Mouse (Mus musculus): ENCODE results near the gene Slc5a8. TPM values are rescaled to one million over a fixed set of nuclear protein-coding genes. Genes with fewer than 3 reads are reported as not detected.

Gene Slc5a8
- 0.26 and 0.38 TPM in 2 replicates for polyA plus RNA-seq (2014; fragmentation: Nextera tagmentation; extraction: Ambion mirVana)

- no peaks in the 10 kb centered on the region for H3K36me3 ChIP-seq (ENCODE audit: control insufficient read depth, insufficient read depth, low read length)
- H3K9ac ChIP-seq (ENCODE audit: low read length): no peak within 1 kb of the TSS
- H3K4me1 ChIP-seq (replicated peaks; ENCODE audit: control insufficient read depth, insufficient read depth, low read length): no peaks in the 10 kb centered on the region
- H3K27ac ChIP-seq (ENCODE audit: low read depth): no peak within 1 kb of the TSS
- DNase-seq (ENCODE audit: low spot score) (peak; percentile 55), ATAC-seq (replicated peaks; ENCODE audit: low FRiP score, low TSS enrichment, low read depth) (no peak; the same call in 1 of the 2 replicates)
- 3% methylated on average over 31 of the region's 31 CpGs for WGBS
- peak within 1 kb of the TSS; percentile 23 for H3K4me3 ChIP-seq (ENCODE audit: low read depth, low read length)
- no peaks in the 10 kb centered on the region for H3K9me3 ChIP-seq (ENCODE audit: control insufficient read depth, low read length)
- peak within 1 kb of the TSS; percentile 45 for H3K4me2 ChIP-seq (ENCODE audit: low read length)
- H3K27me3 ChIP-seq (replicated peaks; ENCODE audit: control insufficient read depth, insufficient read depth, low read length): peaks cover 33% of the 10 kb centered on the region
These were observed at the start of gene Slc5a8 for GRCm38 (mm10) chr10:88885632-88886090. TSS of gene Slc5a8 (plus strand) at chr10:88885992.

- no peak overlapping the region for H3K4me2 ChIP-seq (ENCODE audit: low read length)
- no peaks in the 10 kb centered on the region for H3K4me1 ChIP-seq (replicated peaks; ENCODE audit: control insufficient read depth, insufficient read depth, low read length)
- H3K27ac ChIP-seq (ENCODE audit: low read depth): no peak overlapping the region
- no peaks in the 10 kb centered on the region for H3K9me3 ChIP-seq (ENCODE audit: control insufficient read depth, low read length)
- no peaks in the 10 kb centered on the region for H3K27me3 ChIP-seq (replicated peaks; ENCODE audit: control insufficient read depth, insufficient read depth, low read length)
- ATAC-seq (replicated peaks; ENCODE audit: low FRiP score, low TSS enrichment, low read depth) (no peak), DNase-seq (ENCODE audit: low spot score) (no peak)
- no peak overlapping the region for H3K4me3 ChIP-seq (ENCODE audit: low read depth, low read length)
- H3K9ac ChIP-seq (ENCODE audit: low read length): no peak overlapping the region
- H3K36me3 ChIP-seq (ENCODE audit: control insufficient read depth, insufficient read depth, low read length): no peaks in the 10 kb centered on the region
- WGBS: 64% methylated on average over 7 of the region's 7 CpGs
These were observed 36.8 kb upstream of the Slc5a8 start for GRCm38 (mm10) chr10:88848876-88849476.

GRCm38 (mm10) chr10:88849976-88850375, 35.8 kb upstream of the Slc5a8 start:
- Histone ChIP-seq H3K36me3 (ENCODE audit: control insufficient read depth, insufficient read depth, low read length) (no peaks in the 10 kb centered on the region), H3K9ac (ENCODE audit: low read length) (no peak overlapping the region), H3K27me3 (replicated peaks; ENCODE audit: control insufficient read depth, insufficient read depth, low read length) (no peaks in the 10 kb centered on the region), H3K27ac (ENCODE audit: low read depth) (no peak overlapping the region), H3K9me3 (ENCODE audit: control insufficient read depth, low read length) (no peaks in the 10 kb centered on the region), H3K4me3 (ENCODE audit: low read depth, low read length) (no peak overlapping the region), H3K4me1 (replicated peaks; ENCODE audit: control insufficient read depth, insufficient read depth, low read length) (no peaks in the 10 kb centered on the region), H3K4me2 (ENCODE audit: low read length) (no peak overlapping the region)
- no peak for ATAC-seq (replicated peaks; ENCODE audit: low FRiP score, low TSS enrichment, low read depth)
- WGBS: 87% methylated on average over 4 of the region's 4 CpGs
- DNase-seq (ENCODE audit: low spot score): no peak

GRCm38 (mm10) chr10:88853326-88853725, 32.5 kb upstream of the Slc5a8 start:
- no peak overlapping the region for H3K9ac ChIP-seq (ENCODE audit: low read length)
- DNase-seq (ENCODE audit: low spot score) (no peak), ATAC-seq (replicated peaks; ENCODE audit: low FRiP score, low TSS enrichment, low read depth) (no peak)
- no peaks in the 10 kb centered on the region for H3K9me3 ChIP-seq (ENCODE audit: control insufficient read depth, low read length)
- no peaks in the 10 kb centered on the region for H3K36me3 ChIP-seq (ENCODE audit: control insufficient read depth, insufficient read depth, low read length)
- 90% methylated on average over 7 of the region's 7 CpGs for WGBS
- no peak overlapping the region for H3K4me3 ChIP-seq (ENCODE audit: low read depth, low read length)
- no peak overlapping the region for H3K4me2 ChIP-seq (ENCODE audit: low read length)
- no peak overlapping the region for H3K27ac ChIP-seq (ENCODE audit: low read depth)
- H3K27me3 ChIP-seq (replicated peaks; ENCODE audit: control insufficient read depth, insufficient read depth, low read length): no peaks in the 10 kb centered on the region
- no peaks in the 10 kb centered on the region for H3K4me1 ChIP-seq (replicated peaks; ENCODE audit: control insufficient read depth, insufficient read depth, low read length)

- Histone ChIP-seq H3K4me3 (ENCODE audit: low read depth, low read length) (no peak overlapping the region), H3K27me3 (replicated peaks; ENCODE audit: control insufficient read depth, insufficient read depth, low read length) (no peaks in the 10 kb centered on the region), H3K4me1 (replicated peaks; ENCODE audit: control insufficient read depth, insufficient read depth, low read length) (no peaks in the 10 kb centered on the region), H3K9ac (ENCODE audit: low read length) (no peak overlapping the region), H3K9me3 (ENCODE audit: control insufficient read depth, low read length) (no peaks in the 10 kb centered on the region), H3K36me3 (ENCODE audit: control insufficient read depth, insufficient read depth, low read length) (no peaks in the 10 kb centered on the region), H3K27ac (ENCODE audit: low read depth) (no peak overlapping the region), H3K4me2 (ENCODE audit: low read length) (no peak overlapping the region)
- ATAC-seq (replicated peaks; ENCODE audit: low FRiP score, low TSS enrichment, low read depth): no peak
- DNase-seq (ENCODE audit: low spot score): no peak
- 56% methylated on average over 3 of the region's 3 CpGs for WGBS
These were observed 24.9 kb upstream of the Slc5a8 start for GRCm38 (mm10) chr10:88860911-88861310.

- DNase-seq (ENCODE audit: low spot score) (no peak), ATAC-seq (replicated peaks; ENCODE audit: low FRiP score, low TSS enrichment, low read depth) (peak; percentile 51; the same call in 1 of the 2 replicates)
- Histone ChIP-seq H3K9ac (ENCODE audit: low read length) (no peak overlapping the region), H3K4me1 (replicated peaks; ENCODE audit: control insufficient read depth, insufficient read depth, low read length) (no peaks in the 10 kb centered on the region), H3K9me3 (ENCODE audit: control insufficient read depth, low read length) (no peaks in the 10 kb centered on the region), H3K4me2 (ENCODE audit: low read length) (no peak overlapping the region), H3K4me3 (ENCODE audit: low read depth, low read length) (no peak overlapping the region), H3K27me3 (replicated peaks; ENCODE audit: control insufficient read depth, insufficient read depth, low read length) (no peaks in the 10 kb centered on the region), H3K36me3 (ENCODE audit: control insufficient read depth, insufficient read depth, low read length) (no peaks in the 10 kb centered on the region), H3K27ac (ENCODE audit: low read depth) (no peak overlapping the region)
These were observed 24.4 kb upstream of the Slc5a8 start for GRCm38 (mm10) chr10:88861416-88861815.

GRCm38 (mm10) chr10:88862293-88862692, 23.5 kb upstream of the Slc5a8 start:
- Histone ChIP-seq H3K36me3 (ENCODE audit: control insufficient read depth, insufficient read depth, low read length) (no peaks in the 10 kb centered on the region), H3K27me3 (replicated peaks; ENCODE audit: control insufficient read depth, insufficient read depth, low read length) (no peaks in the 10 kb centered on the region), H3K4me1 (replicated peaks; ENCODE audit: control insufficient read depth, insufficient read depth, low read length) (no peaks in the 10 kb centered on the region), H3K27ac (ENCODE audit: low read depth) (no peak overlapping the region), H3K9me3 (ENCODE audit: control insufficient read depth, low read length) (no peaks in the 10 kb centered on the region), H3K4me3 (ENCODE audit: low read depth, low read length) (no peak overlapping the region), H3K9ac (ENCODE audit: low read length) (no peak overlapping the region), H3K4me2 (ENCODE audit: low read length) (no peak overlapping the region)
- 82% methylated on average over 5 of the region's 5 CpGs for WGBS
- ATAC-seq (replicated peaks; ENCODE audit: low FRiP score, low TSS enrichment, low read depth): no peak
- no peak for DNase-seq (ENCODE audit: low spot score)

GRCm38 (mm10) chr10:88866017-88866416, 19.8 kb upstream of the Slc5a8 start:
- ATAC-seq (replicated peaks; ENCODE audit: low FRiP score, low TSS enrichment, low read depth) (no peak), DNase-seq (ENCODE audit: low spot score) (no peak)
- Histone ChIP-seq H3K4me1 (replicated peaks; ENCODE audit: control insufficient read depth, insufficient read depth, low read length) (no peaks in the 10 kb centered on the region), H3K4me3 (ENCODE audit: low read depth, low read length) (no peak overlapping the region), H3K27ac (ENCODE audit: low read depth) (no peak overlapping the region), H3K27me3 (replicated peaks; ENCODE audit: control insufficient read depth, insufficient read depth, low read length) (no peaks in the 10 kb centered on the region), H3K36me3 (ENCODE audit: control insufficient read depth, insufficient read depth, low read length) (no peaks in the 10 kb centered on the region), H3K9me3 (ENCODE audit: control insufficient read depth, low read length) (no peaks in the 10 kb centered on the region), H3K4me2 (ENCODE audit: low read length) (no peak overlapping the region), H3K9ac (ENCODE audit: low read length) (no peak overlapping the region)
- 60% methylated on average over 2 of the region's 2 CpGs for WGBS

- ATAC-seq (replicated peaks; ENCODE audit: low FRiP score, low TSS enrichment, low read depth) (no peak), DNase-seq (ENCODE audit: low spot score) (no peak)
- Histone ChIP-seq H3K9ac (ENCODE audit: low read length) (no peak overlapping the region), H3K9me3 (ENCODE audit: control insufficient read depth, low read length) (no peaks in the 10 kb centered on the region), H3K4me3 (ENCODE audit: low read depth, low read length) (no peak overlapping the region), H3K27ac (ENCODE audit: low read depth) (no peak overlapping the region), H3K4me1 (replicated peaks; ENCODE audit: control insufficient read depth, insufficient read depth, low read length) (no peaks in the 10 kb centered on the region), H3K4me2 (ENCODE audit: low read length) (no peak overlapping the region), H3K27me3 (replicated peaks; ENCODE audit: control insufficient read depth, insufficient read depth, low read length) (no peaks in the 10 kb centered on the region), H3K36me3 (ENCODE audit: control insufficient read depth, insufficient read depth, low read length) (no peaks in the 10 kb centered on the region)
- 61% methylated on average over 5 of the region's 5 CpGs for WGBS
These were observed 10.9 kb upstream of the Slc5a8 start for GRCm38 (mm10) chr10:88874870-88875269.
